Mouse (Mus musculus): ENCODE results near the gene Trpd52l3. TPM values are rescaled to one million over a fixed set of nuclear protein-coding genes. Genes with fewer than 3 reads are reported as not detected.
"Not testable (repeated sequence)": the region's sequence is repeated elsewhere in the genome, so short reads cannot be mapped to it uniquely, and the experiment has no call there.

Gene Trpd52l3
- polyA plus RNA-seq, 1 experiment from 2014 or later, result not detected

- no peaks in the 10 kb centered on the region for H3K27me3 ChIP-seq (replicated peaks; ENCODE audit: control insufficient read depth, insufficient read depth, low read length)
- whole genome bisulfite sequencing, result 79% methylated on average over 6 of the region's 6 CpGs
- ATAC-seq, result no peak
- no peaks in the 10 kb centered on the region for H3K9me3 ChIP-seq (replicated peaks; ENCODE audit: control insufficient read depth, low read length)
- H3K4me2 ChIP-seq (ENCODE audit: low read length), result no peak overlapping the region
- H3K27ac ChIP-seq (ENCODE audit: low read depth, low read length), result no peak overlapping the region
- H3K9ac ChIP-seq (ENCODE audit: low read length), result no peak overlapping the region
- no peaks in the 10 kb centered on the region for H3K36me3 ChIP-seq (ENCODE audit: control insufficient read depth, insufficient read depth, low read length)
- no peak for DNase-seq (ENCODE audit: low spot score)
- no peak overlapping the region for H3K4me3 ChIP-seq (ENCODE audit: low read depth, low read length)
- no peaks in the 10 kb centered on the region for H3K4me1 ChIP-seq (ENCODE audit: control insufficient read depth, insufficient read depth, low read length)
Measured at GRCm38 (mm10) chr19:30016156-30016555, 12.6 kb downstream of the Trpd52l3 start.

DNA sequence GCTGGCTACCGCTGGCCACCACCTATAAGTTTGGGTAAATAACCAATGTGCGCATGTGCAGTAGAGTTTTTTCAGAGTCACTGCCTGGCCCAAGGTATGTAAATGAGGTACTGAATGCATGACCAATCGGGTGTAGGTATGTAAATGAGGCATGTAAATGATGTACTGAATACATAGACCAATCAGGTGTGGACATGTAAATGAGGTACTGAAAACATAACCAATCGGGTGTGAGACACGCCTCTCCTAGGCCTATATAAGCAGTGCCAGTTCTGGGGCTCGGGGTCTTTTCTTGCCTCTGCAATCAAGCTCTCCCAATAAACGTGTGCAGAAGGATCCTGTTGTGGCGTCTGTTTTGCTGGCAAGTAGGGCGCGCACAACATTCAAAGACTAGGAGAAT lies 19.8 kb downstream of the Trpd52l3 start:
- H3K4me3 ChIP-seq (ENCODE audit: low read depth, low read length); DNase-seq (ENCODE audit: low spot score); H3K4me1 ChIP-seq (ENCODE audit: control insufficient read depth, insufficient read depth, low read length); H3K36me3 ChIP-seq (ENCODE audit: control insufficient read depth, insufficient read depth, low read length); H3K9me3 ChIP-seq (replicated peaks; ENCODE audit: control insufficient read depth, low read length); H3K27me3 ChIP-seq (replicated peaks; ENCODE audit: control insufficient read depth, insufficient read depth, low read length); H3K4me2 ChIP-seq (ENCODE audit: low read length); ATAC-seq; H3K27ac ChIP-seq (ENCODE audit: low read depth, low read length); H3K9ac ChIP-seq (ENCODE audit: low read length): not testable (repeated sequence)
- WGBS, result 96% methylated on average over 10 of the region's 10 CpGs

GRCm38 (mm10) chr19:30029002-30029710 lies 25.6 kb downstream of the Trpd52l3 start:
- no peak for ATAC-seq

DNA sequence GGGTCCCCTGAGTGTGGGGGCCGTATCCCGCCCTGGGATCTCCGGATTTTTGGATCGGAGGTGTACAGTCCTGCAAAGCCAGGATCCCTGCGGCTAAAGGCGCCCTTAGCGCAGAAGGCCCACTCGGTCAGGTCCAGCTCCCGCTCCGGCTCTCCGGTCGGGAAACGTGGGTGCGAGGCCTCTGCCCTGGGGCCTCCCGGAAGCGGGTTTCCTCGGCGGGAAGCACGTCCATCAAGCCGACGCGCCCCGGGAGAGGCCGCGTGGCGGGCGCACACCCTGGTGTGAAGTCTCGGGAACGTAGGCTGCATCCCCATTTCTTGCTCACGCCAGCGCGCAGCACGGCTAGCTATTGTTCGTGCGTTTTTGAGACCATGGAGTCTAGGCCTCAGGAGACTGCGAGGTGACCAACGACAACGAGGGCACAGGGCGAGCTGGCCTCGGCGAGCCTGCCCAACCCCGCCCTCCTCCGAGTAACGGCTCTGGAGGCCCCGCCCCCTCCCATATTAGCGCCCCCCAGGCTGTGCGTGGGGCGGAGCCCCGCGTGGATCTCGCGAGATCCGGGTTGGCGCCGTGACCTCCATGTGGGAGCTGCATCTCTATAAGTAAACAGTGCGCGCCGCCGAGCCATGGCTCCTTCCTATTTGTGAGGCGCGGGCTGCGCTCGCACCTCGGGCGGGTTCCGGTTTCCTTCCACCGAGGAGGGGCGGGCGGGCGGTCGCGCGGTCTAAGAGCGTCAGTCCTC lies 26.5 kb downstream of the Trpd52l3 start, which contains the start of gene Uhrf2:
Gene Uhrf2 (plus strand): TSS at position 620 of the 742 bp plus-strand sequence.
- WGBS, result 2% methylated on average over 74 of the region's 74 CpGs
- ATAC-seq, result peak; percentile 97
- peak within 1 kb of the TSS; percentile 93 for H3K27ac ChIP-seq (ENCODE audit: low read depth, low read length)

More at GRCm38 (mm10) chr19:30029002-30029710, 25.6 kb downstream of the Trpd52l3 start:
- H3K27me3 ChIP-seq (replicated peaks; ENCODE audit: control insufficient read depth, insufficient read depth, low read length), result no peaks in the 10 kb centered on the region
- H3K4me1 ChIP-seq (ENCODE audit: control insufficient read depth, insufficient read depth, low read length), result peaks cover 30% of the 10 kb centered on the region
- H3K4me3 ChIP-seq (ENCODE audit: low read depth, low read length), result peak overlapping the region; percentile 99
- DNase-seq (ENCODE audit: low spot score), result peak; percentile 24
- H3K36me3 ChIP-seq (ENCODE audit: control insufficient read depth, insufficient read depth, low read length), result no peaks in the 10 kb centered on the region
- no peaks in the 10 kb centered on the region for H3K9me3 ChIP-seq (replicated peaks; ENCODE audit: control insufficient read depth, low read length)
- H3K27ac ChIP-seq (ENCODE audit: low read depth, low read length), result 0 out of 2 replicates have a peak overlapping the region, but pooled peaks have one; percentile 9
- 23% methylated on average over 11 of the region's 11 CpGs for WGBS
- peak overlapping the region; percentile 87 for H3K4me2 ChIP-seq (ENCODE audit: low read length)
- H3K9ac ChIP-seq (ENCODE audit: low read length), result no peak overlapping the region; the same call in 1 of the 2 replicates

DNA sequence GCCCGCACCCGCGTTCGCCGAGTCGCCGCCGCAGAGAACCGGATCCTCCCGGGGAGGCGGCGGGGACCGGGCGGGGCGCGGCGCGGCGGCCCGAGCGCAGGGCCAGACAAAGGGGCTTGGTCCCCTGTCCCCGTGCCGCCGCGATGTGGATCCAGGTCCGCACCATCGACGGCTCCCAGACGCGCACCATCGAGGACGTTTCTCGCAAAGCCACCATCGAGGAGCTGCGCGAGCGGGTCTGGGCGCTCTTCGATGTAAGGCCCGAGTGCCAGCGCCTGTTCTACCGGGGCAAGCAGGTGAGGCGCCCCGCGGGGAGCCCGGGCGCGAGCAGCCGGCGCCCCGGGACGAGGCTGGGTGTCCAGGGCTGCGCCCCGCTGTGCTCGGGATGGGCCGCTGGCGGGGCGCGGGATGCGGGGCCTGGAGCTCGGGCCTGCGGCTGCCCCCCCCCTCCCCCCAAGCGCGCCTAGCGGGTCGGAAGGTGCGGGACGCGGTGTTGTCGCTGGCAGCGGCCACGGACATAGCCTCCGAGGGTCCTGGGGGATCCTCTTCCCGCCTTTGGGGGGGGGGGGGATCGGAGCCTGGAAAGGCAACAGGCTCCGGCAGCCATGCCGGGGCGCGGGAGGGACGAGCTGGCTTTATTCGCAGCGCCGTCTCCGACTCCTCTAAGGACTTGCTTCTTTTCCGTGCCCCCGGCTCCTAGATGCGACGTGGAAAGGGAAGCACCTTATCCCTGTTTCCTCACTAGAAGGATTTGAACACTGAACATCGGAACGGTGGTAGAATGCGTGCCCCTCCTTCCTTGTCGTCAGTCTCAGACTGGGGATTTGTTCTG lies 27.3 kb downstream of the Trpd52l3 start:
- ATAC-seq (no peak; the same call in none of the 2 replicates), DNase-seq (ENCODE audit: low spot score) (peak; percentile 48)
- Histone ChIP-seq H3K27ac (ENCODE audit: low read depth, low read length) (peak overlapping the region; percentile 93), H3K27me3 (replicated peaks; ENCODE audit: control insufficient read depth, insufficient read depth, low read length) (no peaks in the 10 kb centered on the region), H3K36me3 (ENCODE audit: control insufficient read depth, insufficient read depth, low read length) (no peaks in the 10 kb centered on the region), H3K9ac (ENCODE audit: low read length) (peak overlapping the region; percentile 99), H3K9me3 (replicated peaks; ENCODE audit: control insufficient read depth, low read length) (no peaks in the 10 kb centered on the region), H3K4me2 (ENCODE audit: low read length) (peak overlapping the region; percentile 87), H3K4me3 (ENCODE audit: low read depth, low read length) (peak overlapping the region; percentile 99), H3K4me1 (ENCODE audit: control insufficient read depth, insufficient read depth, low read length) (peaks cover 41% of the 10 kb centered on the region)
- WGBS, result under 1% methylated on average over 57 of the region's 92 CpGs

More for the DNA sequence above, 26.5 kb downstream of the Trpd52l3 start, which contains the start of gene Uhrf2:
- Histone ChIP-seq H3K36me3 (ENCODE audit: control insufficient read depth, insufficient read depth, low read length) (no peaks in the 10 kb centered on the region), H3K4me3 (ENCODE audit: low read depth, low read length) (peak within 1 kb of the TSS; percentile 99), H3K4me1 (ENCODE audit: control insufficient read depth, insufficient read depth, low read length) (peaks cover 37% of the 10 kb centered on the region), H3K9ac (ENCODE audit: low read length) (peak within 1 kb of the TSS; percentile 99), H3K4me2 (ENCODE audit: low read length) (peak within 1 kb of the TSS; percentile 87), H3K27me3 (replicated peaks; ENCODE audit: control insufficient read depth, insufficient read depth, low read length) (no peaks in the 10 kb centered on the region), H3K9me3 (replicated peaks; ENCODE audit: control insufficient read depth, low read length) (no peaks in the 10 kb centered on the region)
- DNase-seq (ENCODE audit: low spot score), result peak; percentile 98

DNA sequence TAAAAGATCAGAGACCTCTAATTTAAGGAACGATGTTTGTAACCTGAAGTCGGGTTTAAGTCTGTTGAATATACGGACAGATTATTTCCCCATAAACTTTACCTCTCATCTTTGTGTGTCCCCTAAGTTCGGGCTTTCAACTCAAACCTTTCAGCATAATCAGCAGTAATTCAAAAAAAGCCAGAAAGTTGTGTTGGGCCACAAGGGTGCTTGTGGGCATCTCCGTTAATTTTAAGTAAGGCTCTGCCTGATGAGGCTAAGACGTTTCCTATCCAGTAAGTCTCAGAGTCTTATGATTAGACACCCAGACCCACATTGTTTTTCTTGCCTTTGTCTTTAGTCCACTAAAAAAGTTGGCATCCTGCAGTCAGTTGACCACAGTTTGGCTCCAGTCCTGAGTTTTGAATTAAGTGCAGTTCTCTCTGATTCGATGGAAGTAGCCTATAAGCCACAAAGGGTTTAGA lies 27.9 kb downstream of the Trpd52l3 start:
- H3K9me3 ChIP-seq (replicated peaks; ENCODE audit: control insufficient read depth, low read length), result no peaks in the 10 kb centered on the region
- peak overlapping the region; percentile 99 for H3K4me3 ChIP-seq (ENCODE audit: low read depth, low read length)
- H3K27me3 ChIP-seq (replicated peaks; ENCODE audit: control insufficient read depth, insufficient read depth, low read length), result no peaks in the 10 kb centered on the region
- DNase-seq (ENCODE audit: low spot score), result peak; percentile 50
- peak overlapping the region; percentile 99 for H3K9ac ChIP-seq (ENCODE audit: low read length)
- no peak for ATAC-seq
- 1% methylated on average over 7 of the region's 7 CpGs for WGBS
- H3K4me1 ChIP-seq (ENCODE audit: control insufficient read depth, insufficient read depth, low read length), result peaks cover 41% of the 10 kb centered on the region
- peak overlapping the region; percentile 87 for H3K4me2 ChIP-seq (ENCODE audit: low read length)
- no peak overlapping the region; the same call in 1 of the 2 replicates for H3K27ac ChIP-seq (ENCODE audit: low read depth, low read length)
- no peaks in the 10 kb centered on the region for H3K36me3 ChIP-seq (ENCODE audit: control insufficient read depth, insufficient read depth, low read length)

DNA sequence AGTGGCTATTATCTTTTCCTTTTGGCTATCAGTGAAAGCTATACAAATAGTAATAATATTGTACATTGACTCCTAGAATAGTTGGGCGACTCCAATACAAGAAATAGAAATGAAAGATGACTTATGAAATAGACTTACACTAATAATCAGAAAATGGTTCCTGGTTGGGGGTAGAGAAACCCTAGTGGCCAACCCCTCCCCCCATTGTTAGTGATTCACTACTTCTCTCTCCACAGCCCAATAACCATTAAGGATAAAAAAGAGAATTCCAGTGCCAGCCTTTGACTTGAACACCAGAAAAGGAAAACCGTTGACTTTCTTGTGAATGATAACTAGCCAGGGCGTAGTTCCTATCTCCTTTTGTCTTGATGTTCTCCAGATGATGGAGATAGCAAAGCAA lies 28.6 kb downstream of the Trpd52l3 start:
- Histone ChIP-seq H3K9me3 (replicated peaks; ENCODE audit: control insufficient read depth, low read length) (no peaks in the 10 kb centered on the region), H3K4me3 (ENCODE audit: low read depth, low read length) (peak overlapping the region; percentile 99), H3K9ac (ENCODE audit: low read length) (peak overlapping the region; percentile 38; the same call in 1 of the 2 replicates), H3K4me2 (ENCODE audit: low read length) (peak overlapping the region; percentile 87), H3K36me3 (ENCODE audit: control insufficient read depth, insufficient read depth, low read length) (no peaks in the 10 kb centered on the region), H3K4me1 (ENCODE audit: control insufficient read depth, insufficient read depth, low read length) (peaks cover 41% of the 10 kb centered on the region), H3K27ac (ENCODE audit: low read depth, low read length) (no peak overlapping the region), H3K27me3 (replicated peaks; ENCODE audit: control insufficient read depth, insufficient read depth, low read length) (no peaks in the 10 kb centered on the region)
- 58% methylated on average over 3 of the region's 3 CpGs for WGBS
- DNase-seq (ENCODE audit: low spot score) (no peak), ATAC-seq (no peak)

- H3K9me3 ChIP-seq (replicated peaks; ENCODE audit: control insufficient read depth, low read length), result no peaks in the 10 kb centered on the region
- H3K4me2 ChIP-seq (ENCODE audit: low read length), result no peak overlapping the region
- DNase-seq (ENCODE audit: low spot score) (no peak), ATAC-seq (no peak)
- H3K4me3 ChIP-seq (ENCODE audit: low read depth, low read length), result no peak overlapping the region
- H3K27ac ChIP-seq (ENCODE audit: low read depth, low read length), result no peak overlapping the region
- H3K36me3 ChIP-seq (ENCODE audit: control insufficient read depth, insufficient read depth, low read length), result no peaks in the 10 kb centered on the region; the same call in 1 of the 2 replicates
- H3K9ac ChIP-seq (ENCODE audit: low read length), result no peak overlapping the region
- H3K27me3 ChIP-seq (replicated peaks; ENCODE audit: control insufficient read depth, insufficient read depth, low read length), result no peaks in the 10 kb centered on the region
- 73% methylated on average over 3 of the region's 3 CpGs for WGBS
- peaks cover 33% of the 10 kb centered on the region for H3K4me1 ChIP-seq (ENCODE audit: control insufficient read depth, insufficient read depth, low read length)
Measured at GRCm38 (mm10) chr19:30035361-30035760, 31.8 kb downstream of the Trpd52l3 start.
